Mouse (Mus musculus) ES-Bruce4 (cell line): ENCODE data around the gene Cit.

ENCODE experiments used
- CTCF ChIP-seq: IDR thresholded peaks from one replicate; pipeline ENCODE4 v1.8.1; 2011; ENCODE audit warnings: low read depth, low read length
- EP300 ChIP-seq: IDR thresholded peaks from 2 replicates; pipeline ENCODE4 v1.6.1; 2011; ENCODE audit warnings: low read depth, low read length; ENCODE audit not compliant: insufficient read depth

GRCm38 (mm10) chr5:115979134-115979696 is 134.1 kb downstream of the Cit start:
- peak; percentile 94 for TF ChIP-seq CTCF
- no peak for TF ChIP-seq EP300
